Mouse (Mus musculus) liver, embryonic 12.5 days (tissue): ENCODE data around the gene Lrfn5. TPM values are rescaled to one million over a fixed set of nuclear protein-coding genes. Genes with fewer than 3 reads are reported as not detected.

Experiments used
- ATAC-seq: fragments of 200-750 bp; cut with Nextera tagmentation; 2 replicates; pipeline ENCODE4 v1.8.0; 2017; ENCODE audit warnings: moderate number of reproducible peaks, mild to moderate bottlenecking, moderate library complexity
- H3K27ac ChIP-seq: fragments of 300-500 bp; sonication (generic); 2 replicates; pipeline ENCODE4 v1.5.1; 2016; ENCODE audit warnings: mild to moderate bottlenecking
- H3K27me3 ChIP-seq: fragments of 300-500 bp; sonication (generic); replicated peaks from 2 replicates; pipeline ENCODE4 v1.6.1; 2016; ENCODE audit warnings: mild to moderate bottlenecking, moderate library complexity
- H3K36me3 ChIP-seq: fragments of 300-500 bp; sonication (generic); 2 replicates; pipeline ENCODE4 v1.6.1; 2016; ENCODE audit warnings: mild to moderate bottlenecking, moderate library complexity
- H3K4me1 ChIP-seq: fragments of 300-500 bp; sonication (generic); 2 replicates; pipeline ENCODE4 v1.6.1; 2016
- H3K4me2 ChIP-seq: fragments of 300-500 bp; sonication (generic); 2 replicates; pipeline ENCODE4 v1.6.1; 2016; ENCODE audit warnings: mild to moderate bottlenecking, moderate library complexity
- H3K4me3 ChIP-seq: fragments of 300-500 bp; sonication (generic); 2 replicates; pipeline ENCODE4 v1.5.1; 2016; ENCODE audit warnings: mild to moderate bottlenecking, moderate library complexity
- H3K9ac ChIP-seq: fragments of 300-500 bp; sonication (generic); 2 replicates; pipeline ENCODE4 v1.6.1; 2016; ENCODE audit warnings: mild to moderate bottlenecking, moderate library complexity
- H3K9me3 ChIP-seq: fragments of 300-500 bp; sonication (generic); replicated peaks from 2 replicates; pipeline ENCODE4 v1.6.1; 2016; ENCODE audit warnings: mild to moderate bottlenecking, moderate library complexity
- WGBS: fragments of 180-500 bp; shearing (Covaris S2); methylation state at CpG from one replicate; pipeline ENCODE4 v1.1.7; 2016; ENCODE audit not compliant: insufficient replicate concordance; 5-methylcytosine and 5-hydroxymethylcytosine counted together
- polyA plus RNA-seq: library from polyadenylated mRNA; unstranded; fragments of >200 nt; fragmentation: Nextera tagmentation; extraction: Ambion mirVana; gene quantifications from 2 replicates; pipeline ENCODE4 v1.2.1, GENCODE M21; 2016

The Lrfn5 gene
- polyA plus RNA-seq, 1 experiment from 2014 or later = 0.33 TPM

GRCm38 (mm10) chr12:61723158-61723557 is 200.2 kb downstream of the Lrfn5 start:
- H3K9ac ChIP-seq = no peak overlapping the region
- no peak for ATAC-seq
- H3K9me3 ChIP-seq = no peaks in the 10 kb centered on the region
- H3K27ac ChIP-seq = no peak overlapping the region
- no peak overlapping the region for H3K4me3 ChIP-seq
- H3K27me3 ChIP-seq = no peaks in the 10 kb centered on the region
- H3K4me2 ChIP-seq = no peak overlapping the region
- no peaks in the 10 kb centered on the region for H3K36me3 ChIP-seq
- no peaks in the 10 kb centered on the region for H3K4me1 ChIP-seq

GRCm38 (mm10) chr12:61807073-61807605 is 284.2 kb downstream of the Lrfn5 start:
- H3K4me1 ChIP-seq = no peaks in the 10 kb centered on the region
- H3K9me3 ChIP-seq = no peaks in the 10 kb centered on the region
- no peak for ATAC-seq
- WGBS = 66% methylated on average over 4 of the region's 4 CpGs
- no peaks in the 10 kb centered on the region for H3K27me3 ChIP-seq
- H3K4me2 ChIP-seq = no peak overlapping the region
- H3K4me3 ChIP-seq = no peak overlapping the region
- no peak overlapping the region for H3K27ac ChIP-seq
- H3K9ac ChIP-seq = no peak overlapping the region
- H3K36me3 ChIP-seq = no peaks in the 10 kb centered on the region

GRCm38 (mm10) chr12:61823601-61824000 is 300.7 kb downstream of the Lrfn5 start:
- WGBS = 84% methylated on average over 5 of the region's 5 CpGs
- Histone ChIP-seq H3K4me3 (no peak overlapping the region), H3K36me3 (no peaks in the 10 kb centered on the region), H3K9me3 (no peaks in the 10 kb centered on the region), H3K9ac (no peak overlapping the region), H3K27ac (no peak overlapping the region), H3K4me2 (no peak overlapping the region), H3K4me1 (no peaks in the 10 kb centered on the region), H3K27me3 (no peaks in the 10 kb centered on the region)
- no peak for ATAC-seq

- Histone ChIP-seq H3K4me1 (no peaks in the 10 kb centered on the region), H3K9ac (no peak overlapping the region), H3K4me2 (no peak overlapping the region), H3K9me3 (no peaks in the 10 kb centered on the region), H3K4me3 (no peak overlapping the region), H3K27me3 (no peaks in the 10 kb centered on the region), H3K27ac (no peak overlapping the region), H3K36me3 (no peaks in the 10 kb centered on the region)
- ATAC-seq = no peak
- WGBS = 19% methylated on average over 1 of the region's 1 CpGs
Observed at GRCm38 (mm10) chr12:61826311-61826710, 303.4 kb downstream of the Lrfn5 start.

GRCm38 (mm10) chr12:61842599-61843291 is 319.8 kb downstream of the Lrfn5 start:
- ATAC-seq = no peak
- Histone ChIP-seq H3K36me3 (no peaks in the 10 kb centered on the region), H3K4me3 (no peak overlapping the region), H3K4me1 (no peaks in the 10 kb centered on the region), H3K9me3 (0 out of 2 replicates have a peak, but pooled peaks cover 5% of the 10 kb centered on the region), H3K4me2 (no peak overlapping the region), H3K9ac (no peak overlapping the region), H3K27ac (no peak overlapping the region), H3K27me3 (no peaks in the 10 kb centered on the region)
- 74% methylated on average over 9 of the region's 9 CpGs for WGBS

- WGBS = 41% methylated on average over 1 of the region's 1 CpGs
Observed at GRCm38 (mm10) chr12:61854183-61854582, 331.2 kb downstream of the Lrfn5 start.

More at GRCm38 (mm10) chr12:61854183-61854582, 331.2 kb downstream of the Lrfn5 start:
- Histone ChIP-seq H3K4me2 (no peak overlapping the region), H3K27me3 (no peaks in the 10 kb centered on the region), H3K36me3 (no peaks in the 10 kb centered on the region), H3K4me3 (no peak overlapping the region), H3K27ac (no peak overlapping the region), H3K9me3 (no peaks in the 10 kb centered on the region), H3K9ac (no peak overlapping the region), H3K4me1 (no peaks in the 10 kb centered on the region)
- no peak for ATAC-seq
